35 mouse cellular contexts compared by ENCODE assay signal in genomic region chr6:134163346-134163745, GRCm38 (mm10).
"Had no signal": no experiment of that assay in that cellular context is flagged by ENCODE, and none has a peak within 500 bp of the region (broad histone marks: within the 10 kb centered on the region; RNA-seq: fewer than 3 reads in every experiment).

No protein-coding gene starts in this region.

- ATAC-seq: hindbrain, embryonic 16.5 days; hindbrain, postnatal 0 days; inflammation-experienced regulatory T-cells, adult 6 months; intestine, embryonic 15.5 days; intestine, embryonic 16.5 days; intestine, postnatal 0 days had no signal

- H3K4me1 ChIP-seq: hindbrain, embryonic 12.5 days; hindbrain, embryonic 15.5 days had no signal

- H3K36me3 ChIP-seq: hindbrain, embryonic 12.5 days; hindbrain, embryonic 13.5 days; hindbrain, embryonic 15.5 days had no signal

- H3K4me2 ChIP-seq: heart, embryonic 11.5 days; heart, embryonic 12.5 days; heart, embryonic 13.5 days; heart, embryonic 15.5 days; hindbrain, embryonic 12.5 days; hindbrain, embryonic 13.5 days; hindbrain, embryonic 14.5 days; hindbrain, embryonic 15.5 days; intestine, embryonic 15.5 days; kidney, embryonic 15.5 days had no signal

- H3K9ac ChIP-seq: heart, embryonic 12.5 days; heart, embryonic 13.5 days; heart, embryonic 15.5 days; hindbrain, embryonic 12.5 days; hindbrain, embryonic 13.5 days; hindbrain, embryonic 14.5 days; hindbrain, embryonic 15.5 days; intestine, embryonic 15.5 days; kidney, embryonic 15.5 days had no signal

- DNase-seq: heart, adult 2 months; heart, postnatal 14 days; heart, postnatal 36 days; heart, postnatal 4 days; kidney, adult 11 months; kidney, adult 18-20 months; kidney, adult 2 months; kidney, adult 8-10 months; kidney, adult 9 months; kidney, postnatal 10 days; kidney, postnatal 14 days; kidney, postnatal 25 days; kidney, postnatal 36 days; kidney, postnatal 4 days; layer of hippocampus, adult 9-11 months; layer of hippocampus, postnatal 36 days had no signal

- H3K4me3 ChIP-seq: heart, adult 2 months; heart, embryonic 10.5 days; heart, embryonic 12.5 days; heart, embryonic 13.5 days; heart, embryonic 15.5 days; hindbrain, embryonic 10.5 days; hindbrain, embryonic 12.5 days; hindbrain, embryonic 13.5 days; hindbrain, embryonic 15.5 days; intestine, embryonic 15.5 days; kidney, embryonic 15.5 days; layer of hippocampus, adult 2 months had no signal

- H3K27me3 ChIP-seq: heart, embryonic 12.5 days; heart, embryonic 13.5 days; heart, embryonic 15.5 days; hindbrain, embryonic 12.5 days; hindbrain, embryonic 13.5 days; hindbrain, embryonic 15.5 days; intestine, embryonic 15.5 days; kidney, embryonic 15.5 days had no signal

- H3K9me3 ChIP-seq: heart, embryonic 10.5 days; heart, embryonic 12.5 days; heart, embryonic 13.5 days; heart, embryonic 15.5 days; hindbrain, embryonic 10.5 days; hindbrain, embryonic 12.5 days; hindbrain, embryonic 13.5 days; hindbrain, embryonic 15.5 days; intestine, embryonic 15.5 days; kidney, embryonic 15.5 days had no signal

- H3K27ac ChIP-seq: heart, adult 2 months; heart, embryonic 10.5 days; heart, embryonic 13.5 days; heart, embryonic 15.5 days; hindbrain, embryonic 10.5 days; hindbrain, embryonic 12.5 days; hindbrain, embryonic 13.5 days; hindbrain, embryonic 14.5 days; hindbrain, embryonic 15.5 days; hindbrain, postnatal 0 days; intestine, embryonic 15.5 days; kidney, embryonic 15.5 days; kidney, postnatal 0 days; layer of hippocampus, adult 2 months had no signal
